Mouse (Mus musculus): Measurements from ENCODE around the gene Gm10354.
"Not testable (repeated sequence)": the region's sequence is repeated elsewhere in the genome, so short reads cannot be mapped to it uniquely, and the experiment has no call there.

The Gm10354 gene

GRCm38 (mm10) chr5:14955928-14956706 is 22.6 kb downstream of the Gm10354 start:
- not testable (repeated sequence) for DNase-seq (ENCODE audit: low read depth, low spot score)

- DNase-seq (ENCODE audit: low read depth, low spot score): not testable (repeated sequence)
Measured at GRCm38 (mm10) chr5:14953587-14953986, 25.1 kb downstream of the Gm10354 start.

GRCm38 (mm10) chr5:14952749-14953148 is 26.0 kb downstream of the Gm10354 start:
- not testable (repeated sequence) for DNase-seq (ENCODE audit: low read depth, low spot score)

- DNase-seq (ENCODE audit: low read depth, low spot score): not testable (repeated sequence)
Measured at GRCm38 (mm10) chr5:14951822-14952221, 26.9 kb downstream of the Gm10354 start.

- DNase-seq (ENCODE audit: low read depth, low spot score): not testable (repeated sequence)
Measured at GRCm38 (mm10) chr5:14947482-14948198, 31.1 kb downstream of the Gm10354 start.

- not testable (repeated sequence) for DNase-seq (ENCODE audit: low read depth, low spot score)
Measured at GRCm38 (mm10) chr5:14945524-14945923, 33.2 kb downstream of the Gm10354 start.

GRCm38 (mm10) chr5:14941043-14941442 is 37.7 kb downstream of the Gm10354 start:
- DNase-seq (ENCODE audit: low read depth, low spot score): not testable (repeated sequence)

GRCm38 (mm10) chr5:14938329-14938728 is 40.4 kb downstream of the Gm10354 start, which contains the start of gene Speer4e:
TSS of gene Speer4e (minus strand) at chr5:14938429.
- not testable (repeated sequence) for DNase-seq (ENCODE audit: low read depth, low spot score)

- DNase-seq (ENCODE audit: low read depth, low spot score): not testable (repeated sequence)
Measured at GRCm38 (mm10) chr5:14933721-14934120, 45.0 kb downstream of the Gm10354 start.

- DNase-seq (ENCODE audit: low read depth, low spot score): not testable (repeated sequence)
Measured at GRCm38 (mm10) chr5:14927047-14927446, 51.7 kb downstream of the Gm10354 start.

Measured in telencephalon, adult 2 months (tissue).